Mouse (Mus musculus): ENCODE measurements at regions not wholly inside any gene's neighbourhood (a gene's known extent, or its start where the extent isn't known, plus 50 kb on each side); places are given as distances from the start of the nearest gene placed in this dataset.

GRCm38 (mm10) chr2:75777040-75777451 lies 54.9 kb upstream of the Agps start:
- TF ChIP-seq POLR2A (IDR thresholded peaks at IDR 0.05; ENCODE audit: extremely low read depth, insufficient read depth, low read length): no peak
- TF ChIP-seq CTCF (IDR thresholded peaks at IDR 0.05; ENCODE audit: low read depth, low read length): no peak

Measured in liver, adult 2 months (tissue).